Mouse (Mus musculus) lung, adult 2 months (tissue): ENCODE results near the gene 1700123O20Rik.

ENCODE experiments used
- CTCF ChIP-seq: fragments of 200-500 bp; IDR thresholded peaks from 2 replicates; pipeline ENCODE4 v1.5.1; 2011; ENCODE audit warnings: mild to moderate bottlenecking, low read length, control low read depth; ENCODE audit not compliant: insufficient read depth
- POLR2A ChIP-seq: fragments of 200-500 bp; IDR thresholded peaks from 2 replicates; pipeline ENCODE4 v1.6.1; 2011; ENCODE audit warnings: low read depth, mild to moderate bottlenecking, control low read depth, low read length, borderline replicate concordance; ENCODE audit errors: extremely low read depth

- TF ChIP-seq POLR2A, result no peak
- TF ChIP-seq CTCF, result no peak
These were observed 545 bp upstream of the 1700123O20Rik start for GRCm38 (mm10) chr14:54685471-54685870.
